Mouse (Mus musculus) cerebellum, adult 2 months (tissue): ENCODE data around the gene Cd109. TPM values are rescaled to one million over a fixed set of nuclear protein-coding genes. Genes with fewer than 3 reads are reported as not detected.

Experiments used
- DNase-seq, 2 experiments: peaks; one replicate each; pipeline ENCODE4 v3.0.0; 2021
- H3K27ac ChIP-seq: fragments of 200-500 bp; 2 replicates; pipeline ENCODE4 v1.5.1; 2012; ENCODE audit warnings: low read length, control low read depth, inconsistent platforms; ENCODE audit not compliant: insufficient read depth
- H3K27me3 ChIP-seq: fragments of 200-500 bp; 2 replicates; pipeline ENCODE4 v1.6.1; 2012; ENCODE audit warnings: inconsistent platforms, mild to moderate bottlenecking, low read length, moderate library complexity; ENCODE audit not compliant: control insufficient read depth, insufficient read depth
- H3K4me1 ChIP-seq: fragments of 200-500 bp; 2 replicates; pipeline ENCODE4 v1.6.1; 2011; ENCODE audit warnings: low read length; ENCODE audit not compliant: control insufficient read depth, insufficient read depth
- H3K4me3 ChIP-seq: fragments of 200-500 bp; replicated peaks from 2 replicates; pipeline ENCODE3; 2011; ENCODE audit warnings: mild to moderate bottlenecking, low read depth, low read length, control low read depth; ENCODE audit not compliant: insufficient read depth
- CTCF ChIP-seq: fragments of 200-500 bp; IDR thresholded peaks from 2 replicates; pipeline ENCODE4 v1.5.1; 2011; ENCODE audit warnings: low read depth, mild to moderate bottlenecking, control low read depth, low read length, moderate library complexity, borderline replicate concordance; ENCODE audit not compliant: insufficient read depth
- POLR2A ChIP-seq: fragments of 200-500 bp; IDR thresholded peaks from 2 replicates; pipeline ENCODE4 v1.6.1; 2011; ENCODE audit warnings: low read length, control low read depth, borderline replicate concordance; ENCODE audit not compliant: insufficient read depth
- WGBS: fragments of 180-500 bp; shearing (Covaris S2); methylation state at CpG from one replicate; pipeline ENCODE4 v1.1.7; 2018; 5-methylcytosine and 5-hydroxymethylcytosine counted together
- polyA plus RNA-seq: library from polyadenylated mRNA; depleted of rRNA; stranded (reverse); fragments of >200 nt; gene quantifications from 2 replicates; pipeline ENCODE4 v1.2.3, GENCODE M21; 2012

Gene Cd109
- polyA plus RNA-seq, 1 experiment: 0.20 TPM

- Histone ChIP-seq H3K4me1 (no peaks in the 10 kb centered on the region), H3K27me3 (no peaks in the 10 kb centered on the region), H3K4me3 (no peak overlapping the region), H3K27ac (no peak overlapping the region)
- peak; percentile 15 to 23 for DNase-seq
- WGBS: 30% methylated on average over 6 of the region's 6 CpGs
- TF ChIP-seq CTCF: peak; percentile 54; the same call in 1 of the 2 replicates
- no peak for TF ChIP-seq POLR2A
Measured at GRCm38 (mm10) chr9:78646008-78646777, 30.8 kb downstream of the Cd109 start.

DNA sequence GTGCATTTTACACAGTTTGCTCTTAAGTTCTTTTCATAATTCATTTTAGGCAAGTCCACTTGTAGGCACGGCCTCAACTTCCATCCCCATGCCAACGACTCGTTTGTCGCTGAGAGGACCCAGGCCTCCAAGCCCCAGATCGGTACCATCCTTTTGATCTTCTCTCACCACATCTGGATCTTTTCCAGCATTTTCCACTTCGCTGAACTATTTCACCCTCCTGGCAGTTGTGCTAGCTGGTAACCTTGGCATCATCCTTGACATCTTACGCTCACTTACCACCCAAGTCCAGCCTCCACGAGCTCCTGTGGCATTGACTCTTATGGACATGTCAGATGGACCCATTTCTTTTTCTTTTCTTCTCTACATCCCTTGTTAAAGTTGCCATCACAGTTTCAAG lies 33.3 kb downstream of the Cd109 start:
- Histone ChIP-seq H3K27ac (no peak overlapping the region), H3K4me3 (no peak overlapping the region), H3K27me3 (no peaks in the 10 kb centered on the region), H3K4me1 (no peaks in the 10 kb centered on the region)
- DNase-seq: no peak
- TF ChIP-seq POLR2A: no peak
- TF ChIP-seq CTCF: no peak
- WGBS: 19% methylated on average over 8 of the region's 8 CpGs

GRCm38 (mm10) chr9:78649398-78649797 lies 34.1 kb downstream of the Cd109 start:
- no peak overlapping the region for H3K27ac ChIP-seq
- no peak overlapping the region for H3K4me3 ChIP-seq
- H3K27me3 ChIP-seq: no peaks in the 10 kb centered on the region
- TF ChIP-seq CTCF (no peak), POLR2A (no peak)
- no peak for DNase-seq
- no peaks in the 10 kb centered on the region for H3K4me1 ChIP-seq

GRCm38 (mm10) chr9:78657564-78657963 lies 42.2 kb downstream of the Cd109 start:
- TF ChIP-seq CTCF: no peak
- TF ChIP-seq POLR2A: no peak
- no peaks in the 10 kb centered on the region for H3K27me3 ChIP-seq
- no peaks in the 10 kb centered on the region for H3K4me1 ChIP-seq
- H3K4me3 ChIP-seq: no peak overlapping the region
- no peak overlapping the region for H3K27ac ChIP-seq
- WGBS: 92% methylated on average over 5 of the region's 5 CpGs
- no peak for DNase-seq

DNA sequence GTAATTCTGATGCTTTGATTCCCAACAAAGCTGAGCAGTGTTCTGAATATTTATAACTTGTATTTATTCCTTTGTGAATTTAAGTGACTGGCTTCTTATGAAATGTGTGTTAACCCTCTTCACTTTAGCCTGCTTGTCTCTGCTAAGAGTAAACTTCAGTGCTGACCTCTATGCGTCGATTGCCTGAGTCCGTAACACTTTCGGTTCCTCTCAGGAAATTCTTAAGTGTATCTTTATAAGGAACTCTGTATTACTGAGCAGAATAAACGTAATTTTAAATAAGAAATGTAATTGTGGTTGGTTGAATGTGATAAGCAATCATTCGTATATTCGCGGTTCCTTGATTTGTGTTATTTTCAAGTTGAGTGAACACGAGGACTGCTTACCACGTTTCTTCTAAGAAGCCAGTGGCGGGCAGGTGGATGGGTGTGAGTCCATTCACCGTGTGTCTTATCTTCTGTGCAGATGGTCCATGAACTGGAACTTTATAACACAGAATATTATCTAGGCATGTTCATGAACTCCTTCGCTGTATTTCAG lies 56.2 kb downstream of the Cd109 start:
- H3K27me3 ChIP-seq: no peaks in the 10 kb centered on the region
- no peaks in the 10 kb centered on the region for H3K4me1 ChIP-seq
- 82% methylated on average over 13 of the region's 13 CpGs for WGBS
- TF ChIP-seq CTCF (no peak), POLR2A (no peak)
- DNase-seq: no peak
- no peak overlapping the region for H3K27ac ChIP-seq
- H3K4me3 ChIP-seq: no peak overlapping the region

- peak; percentile 28 to 51 for DNase-seq
- WGBS: 0% methylated on average over 1 of the region's 1 CpGs
- Histone ChIP-seq H3K4me1 (no peaks in the 10 kb centered on the region), H3K27me3 (no peaks in the 10 kb centered on the region), H3K4me3 (no peak overlapping the region), H3K27ac (no peak overlapping the region)
- TF ChIP-seq POLR2A: no peak
- TF ChIP-seq CTCF: peak; percentile 73
Measured at GRCm38 (mm10) chr9:78700691-78701090, 85.3 kb downstream of the Cd109 start.

DNA sequence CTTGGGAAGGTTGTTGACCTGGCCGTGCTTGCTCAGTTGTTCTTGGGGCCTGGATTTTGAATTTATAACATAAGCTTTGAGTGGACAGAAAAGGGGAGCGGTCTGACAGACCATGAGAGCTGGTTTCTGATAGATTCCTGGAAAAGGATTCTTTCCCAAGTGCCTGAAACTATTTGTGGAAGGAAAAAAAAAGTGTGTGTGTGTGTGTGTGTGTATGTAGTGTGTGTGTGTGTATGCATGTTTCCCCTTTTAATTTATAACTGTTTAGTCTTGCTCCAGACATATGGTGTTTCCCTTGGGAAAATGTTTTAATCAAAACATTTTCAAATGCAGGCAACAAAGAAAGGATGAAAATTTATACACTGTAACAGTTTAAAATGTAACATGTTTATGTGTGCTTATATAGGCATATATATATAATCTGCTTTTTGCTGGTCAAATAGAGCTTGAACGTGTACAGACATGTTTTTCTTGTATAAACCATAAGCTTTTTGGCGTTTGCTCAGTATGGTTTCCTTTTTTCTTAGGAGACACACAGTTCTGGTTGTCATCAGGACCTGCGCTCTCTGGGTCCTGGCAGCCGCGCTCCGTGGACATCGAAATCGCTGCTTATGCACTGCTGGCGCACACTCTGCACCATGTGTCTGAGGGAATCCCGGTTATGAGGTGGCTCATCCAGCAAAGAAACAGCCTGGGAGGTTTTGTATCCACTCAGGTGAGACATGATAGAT lies 87.3 kb downstream of the Cd109 start:
- TF ChIP-seq CTCF: no peak
- no peak for TF ChIP-seq POLR2A
- no peak for DNase-seq
- WGBS: 59% methylated on average over 12 of the region's 12 CpGs
- Histone ChIP-seq H3K4me3 (no peak overlapping the region), H3K4me1 (no peaks in the 10 kb centered on the region), H3K27ac (no peak overlapping the region), H3K27me3 (no peaks in the 10 kb centered on the region)
